Mouse (Mus musculus): ENCODE results near the gene Tmem165. TPM values are rescaled to one million over a fixed set of nuclear protein-coding genes. Genes with fewer than 3 reads are reported as not detected.

Tmem165 gene
- 35.3 TPM for total RNA-seq (2023)

DNA sequence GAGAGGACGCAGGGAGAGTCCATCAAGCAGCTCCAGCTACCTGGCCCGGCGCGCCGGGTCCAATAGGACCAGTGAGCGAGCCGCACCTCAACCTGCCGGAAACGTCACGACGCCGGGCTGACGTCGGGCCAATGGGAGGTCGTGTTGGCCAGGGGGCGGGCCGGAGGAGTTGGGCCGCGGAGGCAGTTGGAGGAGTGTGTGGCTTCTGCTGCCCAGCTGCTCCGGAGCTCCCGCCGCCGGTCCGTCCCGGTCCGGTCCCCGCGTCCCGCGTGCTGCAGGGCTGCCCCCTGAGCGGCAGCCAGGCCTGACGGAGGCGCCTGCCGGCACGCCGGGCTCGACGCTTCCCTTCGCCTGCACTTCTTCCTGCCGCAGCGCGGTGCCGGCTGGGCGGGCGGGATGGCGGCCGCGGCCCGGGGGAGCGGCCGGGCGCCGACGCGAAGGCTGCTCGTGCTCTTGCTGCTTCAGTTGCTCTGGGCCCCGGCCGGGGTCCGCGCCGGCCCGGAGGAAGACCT, at the start of gene Tmem165:
Gene Tmem165, plus strand, starts transcription at position 131 of the 512 bp plus-strand sequence.

DNA sequence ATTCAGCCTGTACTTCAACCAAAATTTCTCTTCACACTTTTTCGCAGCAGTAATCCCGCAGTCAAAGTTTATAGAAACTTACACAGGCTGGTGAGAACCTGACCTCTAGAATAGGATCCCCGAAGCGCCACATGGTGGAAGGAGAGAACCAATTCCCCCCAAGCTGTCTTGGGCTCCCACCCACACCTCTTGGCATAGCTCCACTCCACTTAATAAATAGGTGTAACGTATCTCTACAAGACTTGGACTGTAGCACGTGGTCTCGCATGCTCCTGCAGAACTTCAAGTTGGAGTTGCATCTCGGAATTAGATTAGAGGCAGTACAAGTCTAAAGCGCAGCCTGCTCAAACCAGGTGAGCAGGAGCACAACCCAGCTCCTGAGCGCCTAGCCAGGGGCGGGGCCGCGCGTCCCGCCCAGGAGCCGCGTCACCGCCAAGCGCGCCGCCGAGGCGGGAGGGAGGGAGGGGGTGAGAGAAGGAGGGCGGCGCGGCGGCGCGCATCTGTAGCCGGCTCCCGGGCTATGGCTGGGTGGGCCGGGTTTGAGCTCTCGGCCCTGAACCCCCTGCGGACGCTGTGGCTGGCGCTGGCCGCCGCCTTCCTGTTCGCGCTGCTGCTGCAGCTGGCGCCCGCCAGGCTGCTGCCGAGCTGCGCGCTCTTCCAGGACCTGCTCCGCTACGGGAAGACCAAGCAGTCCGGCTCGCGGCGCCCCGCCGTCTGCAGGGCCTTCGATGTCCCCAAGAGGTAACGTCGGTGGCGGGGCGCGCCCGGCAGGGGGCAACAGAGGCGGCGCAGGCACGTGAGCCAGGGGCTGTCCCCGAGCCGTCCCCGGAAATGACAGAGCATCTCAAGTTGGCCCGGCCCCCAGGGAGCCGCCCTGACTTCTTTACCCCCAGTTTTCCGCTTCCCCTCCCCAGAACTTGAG, 43.6 kb upstream of the Tmem165 start, which contains the start of gene Srd5a3:
Gene Srd5a3, plus strand, starts transcription at position 464 of the 922 bp plus-strand sequence.

Other genes with a start within 250 kb of the Tmem165 start
- gene Kdr, start 205.4 kb upstream of the Tmem165 start, total RNA-seq (2023) = 0.15 TPM
- gene Srd5a3, start 43.6 kb upstream of the Tmem165 start, total RNA-seq (2023) = 31.2 TPM
- 23.0 TPM for gene Clock, start 120.9 kb downstream of the Tmem165 start, total RNA-seq (2023)
- gene Pdcl2, start 147.3 kb downstream of the Tmem165 start, total RNA-seq (2023) = not detected
- not detected for gene Nmu, start 179.9 kb downstream of the Tmem165 start, total RNA-seq (2023)

Data from CD8-positive naive resting alpha-beta T cell, adult 57 days (primary cell).